ENCODE assay signal across 9 mouse cellular contexts in genomic region chr16:26035525-26035924, GRCm38 (mm10).
DNase-seq lines count a peak whose midpoint lies in the region; ATAC-seq lines count a peak whose summit lies in the region.
"Had no signal": no experiment of that assay in that cellular context is flagged by ENCODE, and none has a peak within 500 bp of the region (broad histone marks: within the 10 kb centered on the region; RNA-seq: fewer than 3 reads in every experiment).

No protein-coding gene starts in this region.

- no peak overlapping the region for H3K4me2 ChIP-seq in lung, embryonic 16.5 days (ENCODE audit: low read depth, low read length)
- no peak overlapping the region for H3K4me2 ChIP-seq in forebrain, embryonic 11.5 days (ENCODE audit: low read depth, low read length, severe bottlenecking)

- DNase-seq in heart, adult 11 months = peak; percentile 89
- DNase-seq in heart, postnatal 36 days = no peak
- no peak for DNase-seq in lung, adult 18-20 months
- peak; percentile 20 for DNase-seq in kidney, postnatal 10 days
- DNase-seq in telencephalon, adult 2 months (ENCODE audit: low read depth, low spot score) = peak; percentile 50
- no peak for DNase-seq in right cerebral cortex, postnatal 4 days
- no peak for DNase-seq in forebrain, embryonic 11.5 days (ENCODE audit: low spot score)

- intact Hi-C loops in heart, postnatal 36 days (cut with DNase I) = no loop called here

- H3K9ac ChIP-seq in lung, embryonic 16.5 days (ENCODE audit: low read length) = no peak overlapping the region
- H3K9ac ChIP-seq in forebrain, embryonic 11.5 days (ENCODE audit: low read length) = no peak overlapping the region

- H3K36me3 ChIP-seq in lung, embryonic 16.5 days (ENCODE audit: control insufficient read depth, insufficient read depth, low read length) = no peaks in the 10 kb centered on the region
- no peaks in the 10 kb centered on the region for H3K36me3 ChIP-seq in forebrain, embryonic 11.5 days (ENCODE audit: control insufficient read depth, insufficient read depth, low read length)

- 37% methylated on average over 3 of the region's 3 CpGs for WGBS in lung, embryonic 16.5 days
- WGBS in forebrain, embryonic 11.5 days = 47% methylated on average over 3 of the region's 3 CpGs

- H3K27me3 ChIP-seq in lung, embryonic 16.5 days (ENCODE audit: control insufficient read depth, insufficient read depth, low read depth, low read length) = no peaks in the 10 kb centered on the region
- no peaks in the 10 kb centered on the region for H3K27me3 ChIP-seq in forebrain, embryonic 11.5 days (ENCODE audit: control insufficient read depth, insufficient read depth, low read length)

- ATAC-seq in lung, embryonic 16.5 days (ENCODE audit: low read depth) = peak; percentile 57; the same call in 1 of the 2 replicates
- no peak for ATAC-seq in forebrain, embryonic 11.5 days (replicated peaks; ENCODE audit: low FRiP score)
- ATAC-seq: midbrain, embryonic 16.5 days had no signal

- H3K4me1 ChIP-seq in lung, embryonic 16.5 days (replicated peaks; ENCODE audit: control insufficient read depth, insufficient read depth, low read length) = no peaks in the 10 kb centered on the region
- H3K4me1 ChIP-seq in forebrain, embryonic 11.5 days (replicated peaks; ENCODE audit: control insufficient read depth, insufficient read depth, low read length) = no peaks in the 10 kb centered on the region

- H3K9me3 ChIP-seq in lung, embryonic 16.5 days (ENCODE audit: control insufficient read depth, low read length) = no peaks in the 10 kb centered on the region
- H3K9me3 ChIP-seq in forebrain, embryonic 11.5 days (ENCODE audit: control insufficient read depth, low read length) = no peaks in the 10 kb centered on the region

- H3K27ac ChIP-seq in lung, embryonic 16.5 days (ENCODE audit: low read length) = no peak overlapping the region; the same call in 1 of the 2 replicates
- H3K27ac ChIP-seq in forebrain, embryonic 11.5 days (ENCODE audit: low read depth, low read length) = no peak overlapping the region

- no peak overlapping the region for H3K4me3 ChIP-seq in lung, embryonic 16.5 days (ENCODE audit: low read length)
- no peak overlapping the region for H3K4me3 ChIP-seq in forebrain, embryonic 11.5 days (ENCODE audit: low read depth, low read length)

Comparison
In these comparisons a context has a peak if more than half of its experiments do, and no peak if none do; other contexts are left out.
1. DNase-seq: peak in heart, adult 11 months (single experiment), kidney, postnatal 10 days (single experiment) and telencephalon, adult 2 months (single experiment); none in heart, postnatal 36 days (0 of 2), lung, adult 18-20 months (0 of 2), right cerebral cortex, postnatal 4 days (single experiment) and forebrain, embryonic 11.5 days (single experiment).